Mouse (Mus musculus) frontal cortex, adult (tissue): ENCODE results near the gene Samd9l.
"Not testable (repeated sequence)": the region's sequence is repeated elsewhere in the genome, so short reads cannot be mapped to it uniquely, and the experiment has no call there.

Experiments used
- ATAC-seq: cut with Nextera tagmentation; 2 replicates; pipeline ENCODE4 v1.9.2; 2017; ENCODE audit warnings: mild to moderate bottlenecking, moderate library complexity, mixed read lengths; ENCODE audit not compliant: low TSS enrichment

Samd9l gene

GRCm38 (mm10) chr6:3343603-3344247 is 55.6 kb downstream of the Samd9l start:
- ATAC-seq = not testable (repeated sequence)

- ATAC-seq = no peak
These were observed 57.9 kb downstream of the Samd9l start for GRCm38 (mm10) chr6:3341479-3341878.

- not testable (repeated sequence) for ATAC-seq
These were observed 58.4 kb downstream of the Samd9l start for GRCm38 (mm10) chr6:3340928-3341327.

- not testable (repeated sequence) for ATAC-seq
These were observed 60.2 kb downstream of the Samd9l start for GRCm38 (mm10) chr6:3339131-3339530.
